Mouse (Mus musculus): ENCODE measurements around the gene Sgsm1.
"Not testable (repeated sequence)": the region's sequence is repeated elsewhere in the genome, so short reads cannot be mapped to it uniquely, and the experiment has no call there.

Gene Sgsm1

DNA sequence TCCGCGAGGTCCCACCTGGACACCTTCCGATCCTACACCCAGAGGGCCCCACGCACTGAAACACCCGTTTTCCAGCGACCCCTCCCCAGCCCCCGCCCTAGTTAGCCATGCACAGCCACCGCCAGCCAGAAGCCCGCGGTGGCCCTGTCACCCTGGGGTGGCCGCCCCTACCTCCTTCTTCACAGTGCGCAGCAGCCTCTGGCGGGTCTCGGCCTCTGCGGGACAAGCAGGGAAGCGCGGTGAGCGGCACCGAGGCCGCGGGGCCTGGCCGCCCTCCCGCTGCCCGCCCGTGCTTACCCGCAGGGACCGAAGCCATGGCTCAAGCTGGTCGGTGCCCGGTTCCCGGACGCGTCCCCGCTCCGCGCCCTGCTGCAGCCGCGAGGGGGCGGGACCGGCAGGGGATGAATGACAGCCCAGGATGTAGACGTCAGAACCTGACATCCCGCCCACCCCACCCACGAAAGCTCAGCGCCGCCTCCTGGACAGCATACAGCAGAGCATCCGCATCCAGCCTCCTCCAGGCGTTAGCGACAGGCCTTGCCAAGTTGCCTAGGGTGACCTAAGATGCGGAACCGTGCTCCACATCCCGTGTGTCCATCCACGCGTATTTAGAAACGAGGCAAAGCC lies at the start of gene Sgsm1:
Gene Sgsm1 (minus strand): TSS at position 410 of the 627 bp plus-strand sequence.
- DNase-seq (ENCODE audit: low read depth), result no peak

DNA sequence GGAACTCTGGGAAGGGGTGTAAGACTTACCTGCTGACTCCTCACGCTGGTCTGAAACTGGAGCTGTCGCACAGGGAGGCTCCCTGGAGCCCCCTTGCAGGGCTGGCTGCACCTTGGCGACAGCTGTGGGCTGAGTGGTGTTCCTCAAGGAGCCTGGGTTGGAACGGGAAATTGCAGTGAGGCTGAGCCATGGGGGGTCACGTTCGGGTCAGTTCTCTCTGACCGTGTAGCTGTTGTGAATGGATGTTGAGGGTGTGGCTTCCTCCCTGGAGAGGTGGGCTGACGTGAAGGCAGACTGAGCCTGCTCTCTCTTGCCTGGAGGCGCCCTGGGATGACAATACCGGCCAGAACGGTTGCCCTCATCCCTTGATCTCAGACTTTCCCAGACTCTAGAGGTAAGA lies 48.2 kb upstream of the Sgsm1 start:
- no peak for DNase-seq (ENCODE audit: low read depth)

DNA sequence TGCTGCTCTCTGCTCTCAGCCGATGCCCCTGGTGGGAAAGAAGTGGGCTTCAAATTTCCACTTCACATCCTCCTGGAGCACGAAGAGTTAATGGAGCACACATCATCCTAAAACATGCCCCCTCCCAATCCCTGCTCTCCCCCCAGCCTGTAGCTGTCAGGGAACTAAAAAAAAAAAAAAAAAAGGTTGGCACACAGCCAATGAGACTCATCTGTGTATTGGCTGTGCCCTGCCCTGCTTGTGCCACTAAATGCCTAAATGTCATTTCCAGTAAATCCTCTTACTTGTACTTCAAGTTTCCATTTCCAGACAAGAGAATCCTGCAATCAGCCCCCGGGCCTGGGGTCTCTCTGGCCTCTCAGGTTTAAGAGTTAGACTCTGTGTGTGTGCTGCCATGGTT lies 47.1 kb upstream of the Sgsm1 start:
- DNase-seq (ENCODE audit: low read depth), result no peak

DNA sequence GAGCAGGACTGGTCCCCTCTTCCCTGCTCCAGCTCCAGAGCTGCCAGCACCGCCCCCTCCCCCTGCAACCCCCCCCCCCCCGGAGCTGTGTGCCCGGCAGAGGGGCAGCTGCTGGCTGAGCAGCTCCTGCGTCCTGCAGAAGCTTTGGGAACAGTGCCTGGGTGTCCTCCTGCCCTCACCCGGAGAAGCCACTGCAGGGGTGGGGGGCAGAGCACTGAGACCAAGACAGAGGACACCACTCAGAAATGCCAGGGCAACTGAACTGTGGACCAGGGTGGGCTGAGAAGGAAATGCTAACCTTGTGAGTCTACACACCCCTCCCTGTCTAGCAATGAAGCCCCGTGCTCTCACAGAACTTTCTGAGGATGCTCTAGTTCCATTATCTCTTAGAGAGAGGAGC lies 46.6 kb upstream of the Sgsm1 start, which contains the start of gene Aym1:
Gene Aym1 (plus strand): TSS at position 109 of the 400 bp plus-strand sequence.
- DNase-seq (ENCODE audit: low read depth), result no peak

DNA sequence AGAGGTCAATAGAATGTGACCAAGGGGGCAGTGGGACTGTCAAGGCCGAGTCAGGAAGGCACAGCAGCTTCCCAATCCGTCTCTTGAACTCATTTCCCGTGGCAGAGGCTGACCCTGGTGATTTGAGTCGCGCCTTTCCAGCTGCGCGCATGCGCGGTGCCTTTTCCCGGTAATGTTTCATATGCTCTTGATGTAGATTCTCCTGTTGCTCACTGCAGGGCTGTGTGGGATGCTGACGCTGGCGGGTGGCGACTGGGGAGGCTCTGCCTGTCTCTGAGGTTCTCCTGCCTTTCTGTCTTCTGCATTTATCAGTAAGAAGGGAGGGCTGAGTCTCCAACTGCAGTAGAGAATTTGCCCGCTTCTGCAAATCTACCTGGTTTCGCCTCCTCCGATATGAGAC lies 43.7 kb upstream of the Sgsm1 start:
- no peak for DNase-seq (ENCODE audit: low read depth)

DNA sequence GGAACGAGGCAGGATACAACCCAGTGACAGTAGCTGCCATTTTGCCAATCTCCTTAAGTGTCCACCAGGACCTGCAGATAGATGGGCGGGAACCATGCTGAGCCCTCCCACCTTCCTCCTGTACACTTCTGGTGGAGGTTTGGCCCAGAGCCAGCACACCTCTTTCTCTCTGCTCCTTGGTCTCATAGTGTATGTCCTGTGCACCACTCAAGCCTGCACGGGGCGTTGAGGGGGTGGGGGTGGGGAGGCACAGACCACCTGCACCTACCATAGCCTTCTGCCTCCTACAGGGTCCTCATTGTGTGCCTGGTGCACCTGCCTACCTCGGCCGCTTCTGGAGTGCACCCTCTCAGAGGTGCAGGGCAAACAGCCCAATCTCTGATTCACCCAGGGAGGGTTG lies 42.0 kb upstream of the Sgsm1 start:
- DNase-seq (ENCODE audit: low read depth), result no peak

DNA sequence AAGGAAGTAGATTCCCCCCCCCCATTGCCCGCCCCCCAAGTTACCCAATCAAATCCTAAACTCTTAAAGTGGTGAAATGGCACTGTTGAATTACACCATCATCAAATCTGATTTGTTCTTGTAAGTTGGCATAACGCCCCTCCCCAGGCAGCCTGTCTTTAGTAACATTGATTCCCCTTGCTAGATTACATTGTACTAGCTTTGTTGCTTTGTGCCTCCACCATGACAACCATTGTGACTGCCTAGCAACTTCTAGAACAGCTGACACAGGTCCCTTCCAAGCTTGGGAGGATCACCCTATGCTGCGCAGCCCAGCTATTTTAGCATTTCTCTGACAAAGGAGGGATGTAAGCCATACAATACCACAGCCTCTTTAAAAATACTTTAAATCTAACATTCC lies 41.2 kb upstream of the Sgsm1 start:
- no peak for DNase-seq (ENCODE audit: low read depth)

DNA sequence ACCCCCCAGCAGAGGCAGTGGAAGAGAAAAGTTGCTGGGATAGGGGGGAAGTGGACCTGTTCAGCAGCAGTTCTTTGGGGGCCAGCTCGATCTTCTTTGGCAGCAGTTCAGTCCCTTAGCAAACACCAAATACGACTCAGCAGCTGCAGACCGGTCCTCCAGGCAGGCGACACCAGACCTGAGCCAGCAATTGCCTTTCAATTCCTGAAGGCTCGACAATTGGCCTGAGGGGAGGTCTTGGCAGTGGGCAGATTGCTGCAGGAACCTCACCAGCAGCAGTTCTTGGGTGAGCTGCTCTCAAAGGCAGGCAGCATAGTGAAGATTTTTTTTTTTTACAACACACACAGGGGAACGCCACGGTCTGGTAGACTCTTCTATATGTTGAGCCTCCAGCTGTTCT lies 39.2 kb upstream of the Sgsm1 start:
- no peak for DNase-seq (ENCODE audit: low read depth)

DNA sequence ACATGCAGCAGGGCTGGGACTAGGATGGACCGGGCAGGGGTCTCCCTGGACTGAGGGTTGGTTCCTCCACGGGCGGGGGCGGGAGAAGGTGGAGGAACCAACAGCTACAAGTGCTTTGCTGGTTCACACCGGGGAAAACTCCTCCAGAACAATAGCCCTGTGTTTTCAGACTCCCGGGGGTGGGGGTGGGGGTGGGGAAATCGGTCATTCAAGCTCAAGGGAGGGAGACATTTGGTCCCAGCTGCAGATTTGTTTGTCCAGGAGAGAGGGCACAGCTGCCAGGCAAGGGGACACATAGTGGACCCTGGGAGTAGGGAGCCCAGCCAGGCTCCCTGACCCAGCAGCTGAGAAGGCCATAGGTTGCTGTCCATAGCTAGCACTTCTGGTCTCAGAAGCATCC lies 38.6 kb upstream of the Sgsm1 start:
- no peak for DNase-seq (ENCODE audit: low read depth)

DNA sequence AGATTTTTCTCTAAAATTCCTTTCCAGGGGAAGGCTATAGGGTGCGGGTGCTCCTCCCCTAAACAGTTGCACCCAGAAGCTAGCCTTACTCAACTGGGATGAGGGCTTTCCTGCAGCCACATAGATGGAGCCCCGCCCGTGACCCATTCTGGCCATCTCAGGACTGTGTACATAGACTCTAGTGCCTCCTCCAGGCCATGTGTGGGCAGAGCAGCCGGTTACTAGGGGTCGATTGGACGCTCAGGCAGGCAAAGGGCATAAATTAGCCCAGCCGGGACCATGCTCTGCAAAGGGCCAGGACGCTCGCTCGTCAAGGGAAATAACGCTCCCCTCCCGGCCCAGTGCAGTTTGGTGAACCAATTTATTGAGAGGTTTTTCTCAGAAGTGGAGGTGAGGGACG lies 38.0 kb upstream of the Sgsm1 start:
- DNase-seq (ENCODE audit: low read depth), result no peak

DNA sequence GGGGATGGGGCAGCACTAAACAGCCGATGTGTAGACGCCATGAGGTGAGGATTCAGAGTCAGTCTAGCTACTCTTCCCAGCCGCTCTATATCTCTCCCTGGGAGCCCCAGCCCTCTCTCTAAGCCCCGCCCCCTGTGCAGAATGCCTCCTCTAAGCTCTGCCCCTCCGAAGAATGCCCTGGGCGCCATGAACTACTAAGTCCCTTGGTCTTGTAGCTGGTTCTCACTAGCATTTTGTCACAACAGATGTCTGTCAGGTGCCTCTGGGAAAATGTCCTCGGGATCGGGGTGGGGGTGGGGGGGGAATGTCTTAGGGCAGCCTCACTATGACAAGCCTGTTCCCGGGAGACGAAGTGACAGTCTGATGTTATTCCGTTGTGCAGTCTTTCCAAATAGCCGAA lies 37.0 kb upstream of the Sgsm1 start:
- no peak for DNase-seq (ENCODE audit: low read depth)

DNA sequence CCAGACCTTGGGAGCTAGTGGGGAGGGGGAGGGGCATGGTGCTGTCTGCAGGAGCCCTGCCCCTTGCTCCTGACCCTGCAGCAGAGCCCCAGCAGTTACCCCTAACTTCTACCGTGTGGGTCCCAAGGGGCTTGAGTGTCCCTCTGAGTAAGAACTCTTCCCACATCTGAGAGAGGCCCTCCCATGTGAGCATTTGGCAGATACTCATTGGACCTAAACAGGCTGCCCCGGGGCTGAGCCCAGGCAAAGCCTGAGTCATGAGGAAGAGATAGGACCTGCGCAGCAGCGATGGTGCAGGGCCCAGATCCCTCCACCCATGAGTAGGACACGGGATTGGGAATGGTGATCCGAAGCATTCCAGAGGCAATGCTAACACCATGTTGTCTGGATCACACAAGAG lies 36.1 kb upstream of the Sgsm1 start:
- DNase-seq (ENCODE audit: low read depth), result not testable (repeated sequence)

DNA sequence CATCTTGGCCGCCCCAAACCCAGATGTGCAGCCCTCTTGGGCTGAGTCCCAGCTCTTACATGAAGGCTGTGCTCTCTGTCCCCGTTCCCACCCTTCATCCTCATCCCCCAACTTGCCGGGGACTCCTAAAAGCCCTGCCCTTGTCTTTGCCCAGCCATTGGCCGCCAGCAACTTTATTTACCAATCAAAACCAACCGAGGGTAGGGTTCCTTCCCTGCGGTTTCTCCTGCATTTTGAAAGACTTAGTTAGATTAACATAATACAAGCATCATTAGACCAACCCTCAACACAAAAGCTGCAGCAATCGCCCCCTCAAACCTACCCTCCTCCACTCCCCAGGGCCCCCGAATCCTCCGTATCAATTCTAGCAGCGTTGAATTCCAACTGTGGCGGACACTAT lies 35.2 kb upstream of the Sgsm1 start:
- DNase-seq (ENCODE audit: low read depth), result no peak

DNA sequence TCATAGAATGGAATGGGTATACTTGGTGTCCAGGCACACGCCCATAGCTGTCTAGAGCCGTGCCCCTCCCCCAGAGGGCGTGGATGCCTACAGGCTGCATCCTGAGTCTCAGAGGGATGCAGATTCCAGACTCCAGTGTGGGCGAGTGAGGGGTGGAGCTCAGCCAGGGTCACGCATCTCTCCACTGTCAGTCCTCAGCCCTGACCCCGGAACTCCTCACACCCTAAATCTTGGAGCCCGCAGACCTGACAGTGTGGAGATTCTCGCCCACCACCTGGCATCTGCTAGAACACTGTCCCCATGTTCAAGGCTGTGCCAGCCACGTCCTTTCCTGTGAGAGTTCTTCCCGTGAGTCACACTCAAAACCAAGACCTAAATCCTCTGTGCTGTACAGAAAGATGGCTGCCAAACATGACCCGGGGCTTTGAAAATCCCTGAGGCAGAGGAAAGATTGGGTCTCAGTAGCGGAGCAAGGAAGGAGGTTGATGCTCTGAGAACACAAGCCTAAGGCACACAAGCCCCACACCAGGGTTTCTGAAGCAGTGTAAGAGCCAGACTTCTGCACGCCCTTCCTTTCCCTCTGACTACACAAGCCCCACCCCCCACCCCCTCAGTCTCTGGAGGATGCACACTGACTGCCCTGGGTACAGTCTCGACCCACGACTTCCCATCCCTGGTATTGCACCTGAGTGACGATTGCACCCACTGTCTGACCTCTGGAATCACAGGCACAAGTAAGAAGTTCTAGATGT lies 34.2 kb upstream of the Sgsm1 start:
- no peak for DNase-seq (ENCODE audit: low read depth)

DNA sequence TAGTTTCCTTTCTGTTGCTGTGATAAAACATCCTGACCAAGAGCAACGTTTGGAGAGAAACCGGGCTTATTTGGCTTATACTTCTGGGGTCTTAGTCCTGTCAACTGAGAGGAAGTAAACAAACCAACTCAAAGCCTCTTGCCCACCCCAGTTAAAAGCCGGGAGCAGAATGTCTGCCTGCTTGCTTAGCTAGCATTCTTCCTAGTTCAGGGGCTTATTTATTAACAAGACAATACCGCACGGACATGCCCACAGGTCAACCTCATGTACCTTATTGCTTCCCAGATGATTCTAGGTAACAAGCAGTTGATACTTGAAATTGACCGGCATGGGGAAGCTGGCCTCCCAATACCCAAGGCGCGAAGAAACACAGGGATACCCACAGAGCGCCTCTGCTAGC lies 25.7 kb upstream of the Sgsm1 start:
- DNase-seq (ENCODE audit: low read depth), result no peak

DNA sequence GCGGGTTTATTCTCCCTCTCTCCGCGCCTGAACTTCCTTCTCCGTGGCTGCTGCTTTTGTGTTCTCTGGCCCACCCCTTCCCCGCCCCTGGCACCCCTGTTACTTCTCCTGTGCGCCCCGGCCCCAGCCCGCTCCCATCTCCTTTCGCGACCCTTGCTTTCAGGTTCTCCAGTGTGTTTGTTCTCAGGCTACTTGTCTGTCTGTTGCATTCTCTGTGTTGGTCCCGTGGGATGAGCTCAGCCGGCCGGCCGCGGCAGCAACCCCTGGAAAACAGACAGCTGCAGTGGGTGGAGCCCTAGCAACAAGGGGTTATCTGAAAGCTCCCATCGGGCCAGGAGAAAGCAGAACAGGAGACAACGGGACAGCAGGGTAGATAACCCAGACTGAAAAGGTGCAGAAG lies 25.1 kb upstream of the Sgsm1 start:
- no peak for DNase-seq (ENCODE audit: low read depth)

DNA sequence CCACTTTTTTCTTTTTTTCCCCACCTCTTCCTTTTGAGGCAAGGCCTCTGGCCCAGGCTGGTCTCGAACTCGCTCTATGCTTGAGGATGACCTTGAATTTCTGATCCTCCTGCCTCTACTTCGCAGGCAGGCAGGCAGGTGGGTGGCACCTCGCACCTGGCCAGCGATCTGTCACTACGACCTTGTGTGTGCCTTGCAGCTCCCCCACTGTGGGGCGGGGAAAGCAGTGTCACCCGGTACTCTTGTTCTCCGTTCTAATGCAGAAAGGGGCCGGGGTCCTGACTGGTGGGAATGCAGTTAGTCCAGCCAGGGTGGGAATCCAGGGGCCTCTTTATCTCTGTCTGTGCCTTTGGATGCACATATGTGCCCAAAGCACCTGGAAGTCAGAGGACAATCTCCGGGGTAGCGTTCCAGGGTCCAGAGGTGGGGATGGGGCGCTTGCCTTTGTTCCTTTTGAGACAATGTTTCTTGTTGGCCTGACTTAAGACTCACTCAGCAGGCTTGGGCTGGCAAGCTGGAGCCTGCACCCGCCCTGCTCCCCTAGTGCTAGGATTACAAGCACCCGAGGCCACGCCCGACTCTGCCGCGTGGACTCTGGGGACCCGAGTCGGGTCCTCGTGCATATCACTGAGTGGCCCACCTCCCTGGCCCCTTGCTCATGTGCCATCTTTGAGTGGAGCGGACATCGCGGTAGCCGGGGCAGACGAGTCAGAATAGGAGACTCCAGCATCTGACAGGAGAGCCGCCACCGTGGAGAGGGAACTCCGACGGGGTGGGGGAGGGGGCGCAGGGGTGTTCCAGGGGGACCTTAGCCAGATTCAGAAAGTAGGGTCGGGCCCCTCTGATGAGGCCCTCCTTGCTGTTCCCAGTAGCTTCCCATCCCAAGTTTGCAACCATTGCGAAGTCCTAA lies 24.3 kb upstream of the Sgsm1 start:
- DNase-seq (ENCODE audit: low read depth), result no peak

DNA sequence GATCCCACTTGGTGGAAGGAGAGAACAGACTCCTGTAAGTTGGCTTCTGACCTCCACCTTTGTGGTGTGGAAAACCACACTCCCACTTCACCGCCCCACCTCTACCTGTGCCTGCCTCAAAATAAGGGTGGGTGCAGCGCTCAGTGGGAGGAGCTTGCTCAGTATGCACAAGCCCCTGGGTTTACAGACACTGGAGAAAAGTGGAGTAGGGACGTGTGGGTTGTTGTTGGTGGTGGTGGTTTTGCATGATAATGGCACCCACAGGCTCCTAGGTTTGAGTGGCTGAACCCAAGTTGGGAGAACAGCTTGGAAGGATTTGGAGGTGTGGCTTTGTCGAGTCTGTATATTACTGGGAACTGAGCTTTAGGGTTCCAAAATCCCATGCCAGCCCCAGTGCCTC lies 22.3 kb upstream of the Sgsm1 start:
- DNase-seq (ENCODE audit: low read depth), result no peak

DNA sequence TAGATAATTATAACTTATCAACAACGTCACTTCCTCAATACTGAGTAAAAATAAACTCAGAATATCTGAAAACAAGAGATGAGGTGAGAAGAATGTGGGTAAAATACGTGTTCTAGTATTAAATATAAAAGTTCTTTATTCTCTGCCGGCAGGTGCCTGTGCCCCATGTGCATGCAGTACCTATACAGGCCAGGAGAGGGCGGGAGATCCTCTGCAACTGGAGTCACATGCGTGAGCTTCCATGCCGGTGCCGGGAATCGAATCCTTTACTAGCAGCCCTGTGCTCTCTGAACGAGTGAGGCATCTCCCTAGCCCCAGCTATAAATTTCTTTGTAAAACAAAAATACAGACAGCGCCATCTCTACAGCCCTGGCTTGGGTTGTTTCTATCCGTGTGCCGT lies 21.7 kb upstream of the Sgsm1 start:
- no peak for DNase-seq (ENCODE audit: low read depth)

DNA sequence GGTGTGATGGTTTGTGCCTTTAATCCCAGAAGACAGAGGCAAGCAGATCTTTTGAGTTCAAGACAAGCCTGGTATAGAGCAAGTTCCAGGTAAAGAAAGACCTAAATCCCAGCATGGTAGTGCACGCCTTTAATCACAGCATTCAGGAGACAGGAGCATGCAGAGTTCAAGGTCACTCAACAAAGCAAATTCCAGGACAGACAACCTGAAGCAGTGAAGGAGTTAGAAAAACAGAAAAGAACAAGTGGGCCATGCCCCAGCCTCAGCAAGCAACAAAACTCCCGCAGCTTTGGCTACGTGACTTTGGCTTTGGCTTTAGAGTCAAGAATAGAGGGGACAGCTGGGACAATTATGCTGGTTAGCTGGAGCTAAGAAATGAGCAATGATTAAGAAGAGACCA lies 19.6 kb upstream of the Sgsm1 start:
- no peak for DNase-seq (ENCODE audit: low read depth)

DNA sequence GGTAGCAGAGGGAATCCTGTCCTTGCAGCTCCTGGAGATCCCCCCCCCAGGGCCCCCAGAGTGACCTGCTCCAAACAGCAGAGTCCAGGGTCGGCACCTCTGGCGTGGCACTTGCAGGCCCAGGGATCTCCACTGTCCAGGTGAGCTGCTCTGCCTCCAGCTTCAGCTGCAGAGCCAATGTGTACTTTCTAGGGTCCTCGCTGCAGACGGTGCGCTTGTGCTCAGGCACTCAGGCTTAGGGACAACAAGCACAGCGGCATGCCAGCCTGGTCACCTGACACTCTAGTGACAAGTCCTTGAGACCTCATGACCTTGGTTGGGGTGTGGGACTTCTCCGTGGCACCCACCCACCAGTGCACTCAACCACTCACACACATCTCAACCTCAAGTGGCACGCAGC lies 18.9 kb upstream of the Sgsm1 start:
- DNase-seq (ENCODE audit: low read depth), result no peak

DNA sequence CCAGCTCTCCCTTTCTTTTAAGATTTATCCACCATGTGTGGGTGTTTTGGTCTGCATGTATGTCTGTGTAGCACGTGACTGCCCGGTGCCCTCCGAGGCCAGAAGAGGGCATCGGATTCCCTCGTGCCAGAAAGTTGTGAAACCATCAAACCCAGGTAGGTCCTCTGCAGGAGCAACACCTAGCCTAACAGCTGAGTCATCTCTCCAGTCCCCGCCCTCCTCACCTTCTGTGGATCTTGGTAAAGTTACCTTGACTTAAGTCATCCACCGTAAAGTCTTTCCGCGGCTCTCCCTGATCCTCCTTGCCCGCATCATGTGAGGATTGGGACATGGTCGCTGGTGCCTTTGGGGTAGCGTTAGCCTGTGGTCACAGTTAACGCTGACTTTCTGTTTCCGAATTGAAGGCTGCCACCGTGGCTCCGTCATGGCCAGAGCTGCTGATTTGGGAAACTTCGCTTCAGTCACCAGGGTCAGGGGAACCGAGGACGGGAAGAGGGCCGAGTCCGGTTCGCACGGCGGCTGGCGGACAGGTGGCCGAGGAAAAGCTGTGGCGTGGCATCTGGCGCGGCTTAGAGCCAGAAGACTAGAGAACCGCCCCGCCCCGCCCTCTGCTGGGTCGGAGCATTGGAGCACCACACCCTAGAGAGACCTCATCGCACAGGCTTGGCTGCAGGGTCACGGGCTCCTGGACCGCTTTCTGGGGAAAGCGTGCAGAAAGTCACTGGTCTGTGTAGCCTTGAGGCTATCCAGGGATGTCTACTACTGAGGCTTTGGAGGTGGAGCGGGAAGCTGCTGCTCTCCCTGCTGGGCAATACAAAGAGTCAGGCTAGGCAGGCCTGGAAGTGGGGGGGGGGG lies 13.4 kb upstream of the Sgsm1 start:
- DNase-seq (ENCODE audit: low read depth), result no peak
